Mouse (Mus musculus) adrenal gland, postnatal 4 days (tissue): Measurements from ENCODE around the gene Ptx3. TPM values are rescaled to one million over a fixed set of nuclear protein-coding genes. Genes with fewer than 3 reads are reported as not detected.

ENCODE experiments used
- total RNA-seq, 2 experiments: library from RNA; stranded (reverse); gene quantifications; 2 replicates each; pipeline ENCODE4 v1.2.3; 2021

Ptx3 gene
- total RNA-seq, 2 experiments from 2014 or later: 1.3 to 1.6 TPM

Other genes with a start within 250 kb of the Ptx3 start
- gene Veph1, start 76.9 kb downstream of the Ptx3 start, total RNA-seq: 1 to 10 TPM in 1 of 2 experiments, under 1 TPM in 1; 0.20 to 5.0 TPM